9 mouse cellular contexts compared by ENCODE assay signal in the genomic region with DNA sequence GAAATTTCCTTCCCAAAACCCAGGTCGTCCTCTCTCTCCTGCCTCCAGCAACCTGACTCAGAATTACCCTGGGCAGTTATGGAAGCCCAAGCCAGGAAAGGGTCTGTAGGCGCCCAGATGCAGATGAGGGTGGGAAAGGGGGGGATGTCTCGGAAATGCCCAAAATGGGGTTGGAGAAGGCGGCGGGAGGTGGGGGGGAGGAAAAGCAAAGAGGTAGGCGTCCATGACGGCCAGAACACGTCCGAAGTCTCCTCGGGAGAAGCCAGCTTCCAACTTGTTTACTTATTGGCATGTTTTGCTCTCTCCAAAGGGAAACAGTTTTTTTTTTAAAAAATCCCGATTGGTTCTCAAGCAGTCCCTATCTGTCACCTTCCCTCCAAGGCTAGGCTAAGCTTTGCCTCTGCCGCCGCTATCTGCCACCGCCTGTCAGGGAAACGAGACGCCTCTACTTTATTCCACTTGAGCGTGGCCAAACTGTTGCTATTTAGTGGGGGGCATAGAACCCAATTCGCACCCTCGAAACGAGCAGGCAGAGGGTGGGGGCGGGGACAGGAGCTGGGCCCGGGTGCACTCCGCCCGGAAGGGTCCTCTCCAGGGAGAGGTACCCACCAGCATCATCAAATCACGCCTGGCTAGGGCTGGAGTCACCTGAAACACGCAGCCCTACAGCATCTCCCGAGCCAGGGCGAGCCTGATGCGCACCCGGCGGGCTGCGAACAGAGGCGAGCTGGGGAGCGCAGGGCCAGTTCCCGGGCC.
A peak's percentile ranks its signal among the peaks of the same experiment; 100 is the strongest.
DNase-seq lines count a peak whose midpoint lies in the region; ATAC-seq lines count a peak whose summit lies in the region.
"Had no signal": no experiment of that assay in that cellular context is flagged by ENCODE, and none has a peak within 500 bp of the region (broad histone marks: within the 10 kb centered on the region; RNA-seq: fewer than 3 reads in every experiment).

No protein-coding gene starts in this region.

- H3K9me3 ChIP-seq in heart, embryonic 15.5 days (replicated peaks), result no peaks in the 10 kb centered on the region
- H3K9me3 ChIP-seq in limb, embryonic 15.5 days, result no peaks in the 10 kb centered on the region
- no peaks in the 10 kb centered on the region for H3K9me3 ChIP-seq in stomach, embryonic 14.5 days (ENCODE audit: control insufficient read depth, low read depth, low read length)

- no peak overlapping the region for H3K27ac ChIP-seq in heart, embryonic 15.5 days
- H3K27ac ChIP-seq in limb, embryonic 15.5 days, result no peak overlapping the region
- H3K27ac ChIP-seq in stomach, embryonic 14.5 days (ENCODE audit: low read length), result no peak overlapping the region

- ATAC-seq in heart, embryonic 15.5 days (replicated peaks; ENCODE audit: insufficient number of reproducible peaks, insufficient read depth, low FRiP score, low read depth), result no peak
- no peak for ATAC-seq in limb, embryonic 15.5 days (ENCODE audit: insufficient number of reproducible peaks, low FRiP score, low TSS enrichment, low read depth)
- ATAC-seq in stomach, embryonic 14.5 days (ENCODE audit: insufficient number of reproducible peaks, insufficient read depth, low FRiP score, low read depth), result peak; percentile 47; the same call in 1 of the 2 replicates
- no peak for ATAC-seq in megakaryocyte, adult 5-6 weeks (ENCODE audit: poor library complexity, severe bottlenecking)

- H3K4me3 ChIP-seq in heart, embryonic 15.5 days, result peak overlapping the region; percentile 57
- H3K4me3 ChIP-seq in limb, embryonic 15.5 days, result peak overlapping the region; percentile 45
- peak overlapping the region; percentile 40 for H3K4me3 ChIP-seq in stomach, embryonic 14.5 days (ENCODE audit: low read depth, low read length)

- WGBS in heart, embryonic 15.5 days, result 2% methylated on average over 35 of the region's 35 CpGs
- 2% methylated on average over 34 of the region's 35 CpGs for WGBS in limb, embryonic 15.5 days
- WGBS in stomach, embryonic 14.5 days, result under 1% methylated on average over 35 of the region's 35 CpGs

- H3K36me3 ChIP-seq in heart, embryonic 15.5 days, result no peaks in the 10 kb centered on the region
- no peaks in the 10 kb centered on the region for H3K36me3 ChIP-seq in limb, embryonic 15.5 days
- H3K36me3 ChIP-seq in stomach, embryonic 14.5 days (ENCODE audit: control insufficient read depth, insufficient read depth, low read length), result no peaks in the 10 kb centered on the region
- H3K36me3 ChIP-seq: G1E had no signal

- H3K4me1 ChIP-seq in heart, embryonic 15.5 days (replicated peaks), result peaks cover 22% of the 10 kb centered on the region
- H3K4me1 ChIP-seq in limb, embryonic 15.5 days, result peaks cover 23% of the 10 kb centered on the region
- peaks cover 5% of the 10 kb centered on the region; the same call in 1 of the 2 replicates for H3K4me1 ChIP-seq in stomach, embryonic 14.5 days (ENCODE audit: control insufficient read depth, insufficient read depth, low read length)

- H3K27me3 ChIP-seq in heart, embryonic 15.5 days, result peaks cover 78% of the 10 kb centered on the region
- peaks cover 80% of the 10 kb centered on the region for H3K27me3 ChIP-seq in limb, embryonic 15.5 days
- peaks cover 44% of the 10 kb centered on the region for H3K27me3 ChIP-seq in stomach, embryonic 14.5 days (ENCODE audit: control insufficient read depth, insufficient read depth, low read length)

- DNase-seq in gastrocnemius, postnatal 10 days, result peak; percentile 56
- DNase-seq in gastrocnemius, adult 8-10 months (ENCODE audit: low spot score in 2 of 2), result no peak
- peak; percentile 38 for DNase-seq in CD4-positive helper T cell, adult 2 months (ENCODE audit: low read depth, low spot score)
- peak; percentile 52 for DNase-seq in cerebellum, adult 8-10 months

- H3K9ac ChIP-seq in heart, embryonic 15.5 days, result no peak overlapping the region
- H3K9ac ChIP-seq in limb, embryonic 15.5 days, result no peak overlapping the region
- no peak overlapping the region for H3K9ac ChIP-seq in stomach, embryonic 14.5 days (replicated peaks; ENCODE audit: low read depth, low read length)

- H3K4me2 ChIP-seq in heart, embryonic 15.5 days, result peak overlapping the region; percentile 92
- peak overlapping the region; percentile 76 for H3K4me2 ChIP-seq in limb, embryonic 15.5 days
- peak overlapping the region; percentile 77 for H3K4me2 ChIP-seq in stomach, embryonic 14.5 days (replicated peaks; ENCODE audit: low read depth, low read length)

Comparison
In these comparisons a context has a peak if more than half of its experiments do, and no peak if none do; other contexts are left out.
1. DNase-seq: peak in gastrocnemius, postnatal 10 days (single experiment), CD4-positive helper T cell, adult 2 months (single experiment) and cerebellum, adult 8-10 months (single experiment); none in gastrocnemius, adult 8-10 months (0 of 2).
2. Peak in every context shown above with its lines, with median percentiles within 50 percentile points of each other: H3K4me2 ChIP-seq and H3K4me3 ChIP-seq.